Mouse (Mus musculus) intestine, embryonic 16.5 days (tissue): ENCODE results near the gene Inha. TPM values are rescaled to one million over a fixed set of nuclear protein-coding genes. Genes with fewer than 3 reads are reported as not detected.
A peak's percentile ranks its signal among the peaks of the same experiment; 100 is the strongest.

Experiments used
- ATAC-seq: fragments of 200-750 bp; cut with Nextera tagmentation; 2 replicates; pipeline ENCODE4 v1.8.0; 2017; ENCODE audit warnings: moderate TSS enrichment, moderate library complexity
- H3K27ac ChIP-seq: fragments of 300-500 bp; sonication (generic); 2 replicates; pipeline ENCODE4 v1.5.1; 2014; ENCODE audit warnings: mild to moderate bottlenecking, low read length
- H3K27me3 ChIP-seq: fragments of 300-500 bp; sonication (generic); replicated peaks from 2 replicates; pipeline ENCODE4 v1.6.1; 2014; ENCODE audit warnings: low read length, control low read depth, mixed read lengths; ENCODE audit not compliant: control insufficient read depth, insufficient read depth
- H3K36me3 ChIP-seq: fragments of 300-500 bp; sonication (generic); 2 replicates; pipeline ENCODE4 v1.6.1; 2014; ENCODE audit warnings: low read length, control low read depth; ENCODE audit not compliant: control insufficient read depth, insufficient read depth
- H3K4me1 ChIP-seq: fragments of 300-500 bp; sonication (generic); 2 replicates; pipeline ENCODE4 v1.6.1; 2014; ENCODE audit warnings: low read length, control low read depth, mixed read lengths; ENCODE audit not compliant: control insufficient read depth, insufficient read depth
- H3K4me2 ChIP-seq: fragments of 300-500 bp; sonication (generic); 2 replicates; pipeline ENCODE4 v1.6.1; 2014; ENCODE audit warnings: low read depth, low read length, control low read depth
- H3K4me3 ChIP-seq: fragments of 300-500 bp; sonication (generic); 2 replicates; pipeline ENCODE4 v1.5.1; 2014; ENCODE audit warnings: mild to moderate bottlenecking, low read length
- H3K9ac ChIP-seq: fragments of 300-500 bp; sonication (generic); 2 replicates; pipeline ENCODE4 v1.6.1; 2014; ENCODE audit warnings: low read depth, low read length
- H3K9me3 ChIP-seq: fragments of 300-500 bp; sonication (generic); 2 replicates; pipeline ENCODE4 v1.6.1; 2016; ENCODE audit warnings: low read length, control low read depth; ENCODE audit not compliant: control insufficient read depth
- WGBS: fragments of 180-500 bp; shearing (Covaris S2); extraction: QIAGEN DNeasy Blood & Tissue Kit; methylation state at CpG from one replicate; pipeline ENCODE4 v1.1.7; 2014; 5-methylcytosine and 5-hydroxymethylcytosine counted together
- polyA plus RNA-seq: library from polyadenylated mRNA; unstranded; fragments of >200 nt; fragmentation: Nextera tagmentation; extraction: Ambion mirVana; gene quantifications from 2 replicates; pipeline ENCODE4 v1.2.1, GENCODE M21; 2015

The Inha gene
- polyA plus RNA-seq, 1 experiment from 2014 or later = 7.3 TPM

DNA sequence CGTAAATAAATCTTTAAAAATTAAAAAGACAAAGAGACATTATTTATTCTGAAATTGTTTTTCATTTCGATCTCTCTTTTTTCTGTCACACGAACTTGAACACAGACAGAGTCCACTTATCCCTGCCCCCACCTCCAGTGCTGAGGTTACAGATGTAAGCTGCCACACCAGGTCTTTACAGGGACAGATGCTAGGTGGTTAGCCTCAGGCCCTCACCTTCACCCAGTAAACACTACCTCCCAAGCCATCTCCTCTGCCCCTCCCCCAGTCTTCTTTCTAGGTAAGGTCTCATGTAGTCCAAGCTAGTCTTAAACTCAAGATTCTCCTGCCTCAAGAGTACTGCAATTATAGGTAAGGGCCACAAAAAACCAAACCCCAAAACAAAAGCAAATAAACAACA lies 5.7 kb downstream of the Inha start:
- no peak overlapping the region for H3K4me3 ChIP-seq
- no peaks in the 10 kb centered on the region for H3K27me3 ChIP-seq
- no peak overlapping the region for H3K9ac ChIP-seq
- no peak overlapping the region for H3K4me2 ChIP-seq
- H3K9me3 ChIP-seq = no peaks in the 10 kb centered on the region
- H3K27ac ChIP-seq = no peak overlapping the region
- peaks cover 32% of the 10 kb centered on the region for H3K4me1 ChIP-seq
- 93% methylated on average over 3 of the region's 3 CpGs for WGBS
- no peak for ATAC-seq
- H3K36me3 ChIP-seq = no peaks in the 10 kb centered on the region

DNA sequence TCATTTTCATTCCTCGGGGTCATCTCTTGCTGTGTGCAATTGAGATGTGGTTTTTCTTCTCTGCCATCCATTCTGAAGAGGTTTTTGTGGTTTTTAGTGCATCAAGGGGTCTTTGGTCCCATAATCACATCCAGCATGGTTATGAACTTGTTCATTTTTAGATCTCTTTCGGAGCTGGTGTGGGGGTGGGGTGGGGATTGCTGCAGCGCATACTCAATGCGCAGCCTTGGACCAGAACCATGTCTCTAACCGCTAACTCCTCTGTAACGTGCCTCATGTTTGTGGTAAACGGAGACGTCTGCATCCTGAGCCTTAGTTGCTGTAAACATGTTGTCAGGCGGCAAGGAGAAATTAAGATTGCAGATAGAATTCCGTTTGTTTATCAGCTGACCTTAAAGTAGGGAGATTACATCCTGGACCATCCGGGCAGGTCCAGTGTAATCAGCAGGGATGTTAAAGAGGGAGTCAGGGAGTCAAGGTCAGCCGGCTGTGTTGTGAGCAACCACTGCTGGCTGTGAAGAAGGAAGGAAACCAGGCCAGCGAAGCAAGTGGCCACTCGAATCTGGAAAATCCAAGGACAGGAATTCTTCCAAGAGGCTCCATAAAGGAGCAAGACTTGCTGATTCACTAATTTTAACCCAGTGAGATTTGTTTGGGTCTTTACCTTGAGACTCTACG lies 10.0 kb downstream of the Inha start:
- 66% methylated on average over 15 of the region's 15 CpGs for WGBS
- no peak for ATAC-seq
- H3K27ac ChIP-seq = 0 out of 2 replicates have a peak overlapping the region, but pooled peaks have one; percentile 11
- no peak overlapping the region for H3K4me3 ChIP-seq
- no peak overlapping the region for H3K9ac ChIP-seq
- peaks cover 28% of the 10 kb centered on the region for H3K4me1 ChIP-seq
- no peaks in the 10 kb centered on the region for H3K27me3 ChIP-seq
- H3K4me2 ChIP-seq = no peak overlapping the region
- H3K36me3 ChIP-seq = no peaks in the 10 kb centered on the region
- no peaks in the 10 kb centered on the region for H3K9me3 ChIP-seq

DNA sequence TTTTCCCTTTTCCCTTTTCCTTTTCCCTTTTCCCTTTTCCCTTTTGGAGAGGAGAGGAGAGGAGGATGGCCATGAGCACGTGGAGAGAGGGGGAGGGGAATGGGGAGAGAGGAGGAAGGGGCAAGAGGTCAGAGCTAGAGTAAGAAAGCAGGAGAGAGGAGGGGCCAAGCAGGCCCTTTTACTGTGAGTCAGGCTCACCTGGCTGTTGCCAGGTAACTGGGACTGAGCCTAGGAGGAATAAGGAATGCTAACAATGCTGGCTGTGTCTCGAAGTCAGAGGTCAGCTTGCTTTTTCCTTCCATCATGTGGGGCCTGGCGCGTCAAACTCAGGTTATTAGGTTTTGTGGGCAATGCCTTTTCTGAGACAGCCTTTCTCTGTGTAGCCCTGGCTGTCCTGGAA lies 11.1 kb downstream of the Inha start:
- ATAC-seq = peak; percentile 41
- peaks cover 23% of the 10 kb centered on the region for H3K4me1 ChIP-seq
- 40% methylated on average over 4 of the region's 4 CpGs for WGBS
- H3K9ac ChIP-seq = no peak overlapping the region
- H3K27ac ChIP-seq = peak overlapping the region; percentile 76
- no peak overlapping the region for H3K4me2 ChIP-seq
- H3K36me3 ChIP-seq = no peaks in the 10 kb centered on the region
- no peak overlapping the region for H3K4me3 ChIP-seq
- H3K9me3 ChIP-seq = no peaks in the 10 kb centered on the region
- H3K27me3 ChIP-seq = no peaks in the 10 kb centered on the region

DNA sequence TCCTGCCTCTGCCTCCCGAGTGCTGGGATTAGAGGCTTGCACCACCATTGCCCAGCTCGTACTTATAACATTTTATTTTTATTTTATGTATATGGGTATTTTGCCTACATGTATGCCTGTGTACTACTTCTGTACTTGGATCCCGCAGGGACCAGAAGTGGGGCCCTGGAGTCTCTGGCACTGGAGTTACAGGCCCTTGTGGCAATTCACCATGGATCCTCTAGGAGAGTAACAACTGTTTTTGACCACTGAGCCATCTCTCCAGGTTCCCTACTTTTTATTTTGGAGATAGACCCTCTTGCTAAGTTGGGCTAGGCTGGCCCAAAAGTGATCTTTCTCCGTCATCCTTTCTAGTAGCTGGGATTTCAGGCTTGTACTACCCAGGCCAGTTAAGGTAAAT lies 11.6 kb downstream of the Inha start:
- 92% methylated on average over 4 of the region's 4 CpGs for WGBS
- H3K27ac ChIP-seq = peak overlapping the region; percentile 76
- H3K36me3 ChIP-seq = no peaks in the 10 kb centered on the region
- no peak overlapping the region for H3K4me3 ChIP-seq
- H3K4me2 ChIP-seq = no peak overlapping the region
- no peak for ATAC-seq
- no peak overlapping the region for H3K9ac ChIP-seq
- peaks cover 23% of the 10 kb centered on the region for H3K4me1 ChIP-seq
- H3K27me3 ChIP-seq = no peaks in the 10 kb centered on the region
- no peaks in the 10 kb centered on the region for H3K9me3 ChIP-seq

DNA sequence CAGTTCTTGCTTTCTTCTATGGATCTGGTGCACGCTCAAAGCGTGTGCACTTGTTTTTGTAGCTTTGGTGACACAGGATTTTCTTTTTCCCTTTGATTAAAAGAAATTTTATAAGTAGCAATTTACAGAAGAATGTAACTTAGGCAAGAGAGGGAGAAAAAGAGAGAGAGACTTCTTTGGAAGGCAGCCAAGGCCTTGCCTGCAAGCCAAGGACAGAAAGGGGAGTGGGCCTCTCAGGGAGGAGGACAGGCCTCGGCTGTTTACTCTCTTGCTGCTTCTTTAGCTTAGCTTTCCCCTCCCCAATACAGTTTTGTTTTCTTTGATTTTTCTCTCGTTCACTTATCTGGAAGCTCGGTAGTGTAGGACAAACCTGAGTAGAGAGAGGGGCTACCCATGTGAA lies 12.7 kb downstream of the Inha start:
- no peaks in the 10 kb centered on the region for H3K27me3 ChIP-seq
- no peak for ATAC-seq
- WGBS = 34% methylated on average over 5 of the region's 5 CpGs

DNA sequence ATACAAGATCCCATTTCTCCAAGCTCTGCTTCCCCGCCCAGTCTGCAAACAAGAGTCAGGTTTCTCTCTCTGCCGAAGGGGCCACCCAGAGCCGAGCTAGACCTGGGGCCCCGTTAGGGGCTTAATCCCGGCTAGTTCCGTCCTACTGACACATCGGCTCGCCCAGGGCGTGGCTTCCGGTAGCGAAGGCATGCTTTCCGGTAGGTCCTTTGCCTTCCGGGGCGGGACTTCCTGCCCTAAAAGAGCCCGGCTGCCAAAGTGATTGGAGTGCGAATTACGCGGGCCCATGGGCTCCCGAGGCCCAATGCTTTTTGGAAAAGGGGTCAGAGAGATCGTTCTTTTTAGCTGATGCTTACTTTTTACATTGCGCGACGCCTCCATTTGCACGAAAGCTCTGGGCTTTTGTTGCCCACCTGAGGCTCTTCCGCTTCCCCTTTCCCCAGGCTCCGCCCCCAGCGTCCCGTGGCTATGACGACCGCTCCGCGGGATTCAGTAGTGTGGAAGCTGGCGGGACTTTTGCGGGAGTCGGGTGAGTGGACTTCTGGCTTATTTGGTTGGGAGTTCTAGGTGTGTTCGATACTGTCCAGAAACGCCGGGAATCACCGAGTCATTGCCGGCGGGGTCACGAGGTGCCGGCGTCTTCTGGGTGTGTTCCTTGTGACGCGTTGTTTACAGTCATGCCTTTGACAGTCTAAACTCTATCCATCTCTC lies 14.6 kb downstream of the Inha start, which contains the start of gene Stk11ip:
Gene Stk11ip, plus strand, starts transcription at position 209 of the 711 bp plus-strand sequence.
- peak within 1 kb of the TSS; percentile 58 for H3K9ac ChIP-seq
- H3K27ac ChIP-seq = peak within 1 kb of the TSS; percentile 100
- no peaks in the 10 kb centered on the region for H3K27me3 ChIP-seq
- peak; percentile 99 for ATAC-seq
- no peaks in the 10 kb centered on the region for H3K9me3 ChIP-seq
- peaks cover 23% of the 10 kb centered on the region for H3K4me1 ChIP-seq
- WGBS = under 1% methylated on average over 46 of the region's 46 CpGs
- no peaks in the 10 kb centered on the region for H3K36me3 ChIP-seq
- H3K4me2 ChIP-seq = peak within 1 kb of the TSS; percentile 70
- H3K4me3 ChIP-seq = peak within 1 kb of the TSS; percentile 68

More for the DNA sequence above, 12.7 kb downstream of the Inha start:
- Histone ChIP-seq H3K4me1 (peaks cover 23% of the 10 kb centered on the region), H3K4me2 (peak overlapping the region; percentile 16; the same call in 1 of the 2 replicates), H3K9ac (peak overlapping the region; percentile 36; the same call in 1 of the 2 replicates), H3K9me3 (no peaks in the 10 kb centered on the region), H3K27ac (peak overlapping the region; percentile 100), H3K36me3 (no peaks in the 10 kb centered on the region), H3K4me3 (no peak overlapping the region)

DNA sequence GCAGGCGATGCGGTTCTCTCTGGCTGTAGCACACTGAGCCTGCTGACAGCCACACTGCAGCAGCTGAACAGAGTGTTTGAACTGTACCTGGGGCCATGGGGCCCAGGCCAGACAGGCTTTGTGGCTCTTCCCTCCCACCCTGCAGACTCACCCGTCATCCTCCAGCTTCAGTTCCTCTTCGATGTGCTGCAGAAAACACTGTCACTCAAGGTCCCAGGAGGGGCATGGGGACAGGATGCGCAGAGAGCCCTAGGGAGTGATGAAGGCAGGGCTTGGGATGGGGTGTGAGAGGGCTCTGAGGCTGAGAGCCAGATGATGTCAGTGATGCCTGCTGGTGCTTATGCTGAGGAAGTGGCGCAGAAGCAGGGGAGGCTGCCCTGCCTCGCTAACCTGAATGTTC lies 17.8 kb downstream of the Inha start:
- Histone ChIP-seq H3K4me3 (no peak overlapping the region), H3K9me3 (no peaks in the 10 kb centered on the region), H3K27ac (no peak overlapping the region), H3K36me3 (peaks cover 5% of the 10 kb centered on the region; the same call in 1 of the 2 replicates), H3K27me3 (no peaks in the 10 kb centered on the region), H3K9ac (no peak overlapping the region), H3K4me2 (no peak overlapping the region), H3K4me1 (peaks cover 12% of the 10 kb centered on the region)
- 89% methylated on average over 7 of the region's 7 CpGs for WGBS
- no peak for ATAC-seq

DNA sequence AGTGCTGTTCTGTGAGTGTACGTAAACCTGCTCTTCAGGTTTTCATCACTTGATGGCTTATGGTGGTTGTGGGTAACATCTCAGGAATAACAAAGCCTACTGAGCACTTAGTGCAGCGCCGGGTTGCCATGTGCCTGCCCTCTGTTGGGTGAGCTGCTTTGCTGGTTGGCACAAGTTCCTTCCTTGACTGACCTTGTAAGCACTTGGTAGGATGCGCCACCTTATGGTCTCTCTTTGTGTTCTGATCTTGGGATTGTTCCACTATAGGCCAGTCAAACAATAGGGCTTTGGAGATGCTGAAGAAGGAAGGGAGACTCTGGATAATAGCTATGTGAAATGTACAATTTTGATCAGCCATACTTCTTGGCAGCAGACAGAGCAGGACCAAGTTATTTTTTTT lies 23.7 kb downstream of the Inha start:
- Histone ChIP-seq H3K27ac (no peak overlapping the region), H3K4me3 (no peak overlapping the region), H3K4me2 (no peak overlapping the region), H3K36me3 (peaks cover 5% of the 10 kb centered on the region; the same call in 1 of the 2 replicates), H3K9me3 (no peaks in the 10 kb centered on the region), H3K9ac (no peak overlapping the region), H3K4me1 (no peaks in the 10 kb centered on the region), H3K27me3 (no peaks in the 10 kb centered on the region)
- 0 out of 2 replicates have a peak, but pooled peaks have one; percentile 38 for ATAC-seq
- 82% methylated on average over 4 of the region's 4 CpGs for WGBS

DNA sequence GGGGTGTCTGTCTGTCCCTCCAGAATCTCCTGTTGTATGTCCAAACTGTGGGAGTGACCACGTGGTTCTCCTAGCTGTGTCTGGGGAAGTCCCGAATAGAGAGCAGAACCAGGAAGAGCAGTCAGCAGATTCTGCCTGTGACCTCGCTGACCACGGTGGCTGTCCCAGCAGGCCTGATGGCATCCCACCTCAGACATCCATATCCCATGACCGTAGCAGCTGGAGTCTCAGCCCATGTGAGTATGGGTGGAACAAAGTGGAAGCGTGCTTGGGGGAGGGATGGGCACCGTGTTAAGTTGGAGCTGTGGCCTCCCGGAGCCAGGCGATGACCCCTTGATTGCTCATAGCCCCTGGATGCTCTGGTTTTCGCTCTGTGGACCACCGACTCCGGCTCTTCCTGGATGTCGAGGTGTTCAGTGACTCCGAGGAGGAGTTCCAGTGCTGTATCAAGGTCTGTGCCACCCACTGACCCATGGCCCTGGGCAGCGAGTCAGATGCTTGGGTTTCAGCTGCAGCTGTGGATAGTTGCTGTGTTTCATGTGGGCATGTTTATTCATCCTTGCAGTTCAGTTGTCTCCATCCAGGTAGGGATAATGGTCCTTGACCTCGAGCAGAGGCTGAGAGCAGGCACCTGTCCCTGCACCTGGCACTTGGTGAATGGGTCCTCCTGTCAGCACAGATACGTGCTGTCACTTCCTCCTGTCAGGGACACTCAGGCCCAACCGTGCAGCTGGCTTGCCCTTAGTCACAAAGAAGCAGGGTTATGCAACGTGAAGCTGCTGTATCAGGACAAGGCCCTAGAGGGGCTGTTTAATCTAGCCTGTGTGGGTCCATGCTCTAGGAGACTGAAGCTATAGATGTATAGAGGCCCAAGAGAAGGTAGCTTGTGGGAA lies 25.6 kb downstream of the Inha start:
- no peak overlapping the region for H3K4me3 ChIP-seq
- ATAC-seq = no peak
- H3K4me2 ChIP-seq = no peak overlapping the region
- H3K9me3 ChIP-seq = no peaks in the 10 kb centered on the region
- no peaks in the 10 kb centered on the region for H3K27me3 ChIP-seq
- H3K36me3 ChIP-seq = peaks cover 8% of the 10 kb centered on the region
- no peak overlapping the region for H3K27ac ChIP-seq
- no peaks in the 10 kb centered on the region for H3K4me1 ChIP-seq
- no peak overlapping the region for H3K9ac ChIP-seq
- WGBS = 93% methylated on average over 19 of the region's 19 CpGs
